Mouse (Mus musculus): Measurements from ENCODE around the gene Sars2.

DNA sequence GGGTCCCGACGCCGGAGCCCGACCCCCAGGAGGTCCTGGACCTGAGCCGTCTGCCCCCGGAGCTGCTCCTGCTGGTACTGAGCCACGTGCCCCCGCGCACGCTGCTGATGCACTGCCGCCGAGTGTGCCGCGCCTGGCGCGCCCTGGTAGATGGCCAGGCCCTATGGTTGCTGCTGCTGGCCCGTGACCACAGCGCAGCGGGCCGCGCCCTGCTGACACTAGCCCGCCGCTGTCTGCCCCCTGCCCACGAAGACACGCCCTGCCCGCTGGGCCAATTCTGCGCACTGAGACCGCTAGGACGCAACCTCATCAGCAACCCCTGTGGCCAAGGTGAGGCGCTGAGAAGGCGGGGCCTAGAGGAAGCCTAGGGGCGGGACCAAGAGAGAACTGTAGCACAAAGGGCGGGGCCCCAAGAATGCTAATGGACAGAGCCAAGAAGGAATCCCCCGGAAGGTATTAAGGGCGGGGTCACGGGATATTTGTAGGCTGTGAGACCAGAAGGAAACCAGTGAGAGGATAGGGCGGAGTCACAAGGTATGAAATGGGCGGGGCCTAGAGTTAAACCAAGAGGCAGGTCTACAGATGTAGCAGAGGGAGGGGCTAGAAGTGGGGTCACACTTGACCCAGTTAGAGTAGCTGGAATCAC is 48.3 kb upstream of the Sars2 start:
- TF ChIP-seq POLR2A (IDR thresholded peaks at IDR 0.05; ENCODE audit: borderline replicate concordance, control insufficient read depth, low read depth, low read length) (no peak), CTCF (IDR thresholded peaks at IDR 0.05; ENCODE audit: control insufficient read depth, insufficient read depth, low read length) (no peak)

Data from bone marrow, adult 2 months (tissue).